Mouse (Mus musculus) lung, postnatal 25 days (tissue): ENCODE data around the gene Spag17.
"Not testable (repeated sequence)": the region's sequence is repeated elsewhere in the genome, so short reads cannot be mapped to it uniquely, and the experiment has no call there.

Source experiments
- DNase-seq: peaks from one replicate; pipeline ENCODE4 v3.0.0; 2022; ENCODE audit warnings: low spot score

Spag17 gene

DNA sequence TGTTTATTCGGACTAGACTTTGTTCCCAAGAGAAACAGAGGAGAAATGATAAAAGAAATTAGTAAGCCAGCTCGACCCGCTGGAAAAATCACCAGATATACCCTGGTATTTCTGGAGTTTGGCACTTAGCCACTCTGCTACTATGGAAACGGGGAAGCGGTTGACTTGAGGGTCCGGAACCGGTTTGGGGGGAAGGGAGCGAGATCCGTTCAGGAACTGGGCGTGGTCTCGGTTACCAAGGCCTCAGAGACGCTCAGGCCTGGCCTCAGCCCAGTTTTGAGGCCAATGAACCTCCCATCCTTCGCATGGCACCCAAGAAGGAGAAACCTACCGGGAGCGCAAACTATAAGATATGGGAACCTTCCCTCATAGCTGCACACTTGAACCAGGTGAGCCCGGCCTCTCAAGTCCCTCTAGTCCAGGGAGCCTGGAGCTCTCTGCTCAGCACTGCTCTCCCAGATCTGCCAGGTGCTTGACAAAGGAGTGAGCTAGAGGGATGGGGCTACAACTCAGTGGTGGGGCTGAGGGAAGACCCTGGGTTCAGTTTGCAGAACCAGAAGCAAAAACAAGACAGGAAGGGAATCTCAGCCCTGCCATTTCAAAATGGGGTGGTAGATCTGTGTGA, at the start of gene Spag17:
TSS of gene Spag17 (plus strand) at position 220 of the 625 bp plus-strand sequence.
- DNase-seq = peak; percentile 63

DNA sequence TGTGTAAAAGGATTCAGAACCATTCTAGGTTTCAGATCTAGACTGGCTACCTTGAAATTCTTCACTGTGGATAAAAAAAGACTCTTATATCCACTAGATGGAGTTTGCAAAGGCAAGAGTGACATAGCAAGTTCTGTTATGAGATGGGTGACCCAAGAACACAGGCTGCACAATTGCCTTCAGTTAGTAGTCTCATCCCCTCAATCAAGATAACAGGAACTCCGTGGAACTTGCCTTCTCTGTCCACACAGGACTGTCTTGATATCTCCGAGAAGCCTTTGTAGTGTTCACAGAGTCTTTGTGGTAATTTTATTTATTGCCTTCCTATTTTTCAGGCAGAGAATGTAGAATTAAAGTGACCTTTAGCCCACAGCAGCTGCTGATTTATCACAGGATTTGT, 42.9 kb upstream of the Spag17 start:
- no peak for DNase-seq

DNA sequence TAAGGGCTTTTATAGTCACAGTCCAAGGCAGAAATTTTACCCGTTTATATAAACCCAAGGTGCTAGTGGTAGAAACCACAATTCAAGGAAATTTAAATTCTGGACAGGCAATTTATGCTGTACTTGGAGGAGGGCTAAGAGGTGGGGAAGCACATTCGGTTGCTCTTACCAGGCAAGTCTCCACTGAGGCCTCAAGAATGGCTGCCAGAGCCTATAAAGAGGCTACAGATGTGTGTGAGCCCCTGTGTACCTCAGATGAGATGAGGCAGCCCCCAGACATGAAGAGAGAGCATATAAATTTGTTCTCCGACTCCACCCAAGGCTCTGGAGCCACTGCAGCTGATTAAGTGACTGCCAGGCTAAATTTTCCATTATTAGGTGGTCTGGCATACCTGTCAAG, 42.4 kb upstream of the Spag17 start:
- no peak for DNase-seq

DNA sequence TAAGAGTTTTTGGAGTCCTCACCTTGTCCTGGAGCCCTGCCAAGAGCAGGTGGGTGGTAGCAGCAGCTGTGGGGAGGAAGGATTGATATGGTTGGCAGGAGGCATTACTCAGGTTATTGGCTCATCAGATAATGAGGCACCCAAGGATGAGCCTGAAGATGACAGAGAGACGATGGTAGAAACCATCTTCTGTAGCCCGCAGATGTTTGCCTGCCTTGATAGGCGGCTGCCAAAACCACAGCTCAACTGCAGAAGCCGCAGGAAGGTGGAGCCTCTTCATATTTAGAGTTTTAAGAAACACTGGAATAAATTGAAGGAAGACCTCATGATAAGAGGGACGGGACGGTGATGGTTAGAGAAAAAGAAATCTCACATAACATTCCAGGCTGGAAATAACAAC, 42.0 kb upstream of the Spag17 start:
- DNase-seq = no peak

DNA sequence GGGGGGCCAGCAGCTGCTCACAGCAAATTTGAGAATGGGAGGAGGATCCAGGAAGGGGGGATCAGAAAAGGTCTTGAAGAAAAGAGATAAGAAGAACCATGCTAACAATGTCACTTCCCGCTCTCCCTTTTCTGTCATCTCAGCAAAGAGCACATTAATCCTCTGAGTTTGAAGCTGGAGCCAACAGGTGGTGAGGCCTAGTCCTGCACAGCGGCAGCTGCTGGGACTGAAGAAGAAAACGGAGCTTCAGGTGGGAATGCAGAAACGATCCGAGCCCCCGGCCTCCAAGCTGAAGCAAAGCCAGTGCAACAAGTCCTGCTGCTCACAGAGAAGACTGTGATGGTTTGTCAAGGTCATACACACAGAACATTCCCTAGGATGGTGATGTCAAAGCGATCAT, 34.3 kb upstream of the Spag17 start:
- DNase-seq = no peak

DNA sequence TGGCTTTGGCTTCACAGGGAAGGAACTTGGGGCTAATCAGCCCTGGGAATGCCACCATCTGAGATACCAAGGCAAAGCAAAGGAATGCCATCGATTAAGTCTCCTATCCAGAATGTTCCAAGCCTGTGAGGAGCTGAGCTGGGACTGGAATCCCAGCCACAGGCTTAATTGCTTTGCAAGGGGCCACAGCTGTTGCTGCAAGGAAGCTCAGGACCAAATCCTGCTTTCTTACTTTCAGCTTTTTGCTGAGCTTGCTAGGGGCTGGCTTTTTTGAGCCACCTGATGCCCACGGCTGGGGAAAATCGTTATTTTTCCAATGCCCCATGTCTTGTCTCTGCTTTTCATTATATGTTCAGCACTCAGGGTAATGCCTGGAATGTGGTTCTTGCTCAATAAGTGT, 30.6 kb upstream of the Spag17 start:
- DNase-seq = no peak

DNA sequence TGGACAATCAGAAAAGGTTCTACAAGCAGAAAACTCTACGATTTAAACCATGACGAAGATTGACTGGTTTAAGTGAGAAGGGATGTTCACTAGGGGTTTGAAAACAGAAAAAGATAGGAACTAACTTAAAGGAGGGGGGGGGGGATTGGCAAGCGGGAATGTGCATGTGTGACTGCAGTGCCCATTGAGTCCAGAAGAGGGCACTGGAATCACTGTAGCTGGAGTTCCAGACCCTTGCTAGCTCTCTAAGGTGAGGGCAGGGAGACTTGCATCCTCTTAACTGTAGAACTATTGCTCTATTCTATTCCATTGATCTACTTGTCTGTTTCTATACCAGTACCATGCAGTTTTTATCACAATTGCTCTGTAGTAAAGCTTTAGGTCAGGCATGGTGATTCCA, 26.3 kb upstream of the Spag17 start:
- DNase-seq = no peak

DNA sequence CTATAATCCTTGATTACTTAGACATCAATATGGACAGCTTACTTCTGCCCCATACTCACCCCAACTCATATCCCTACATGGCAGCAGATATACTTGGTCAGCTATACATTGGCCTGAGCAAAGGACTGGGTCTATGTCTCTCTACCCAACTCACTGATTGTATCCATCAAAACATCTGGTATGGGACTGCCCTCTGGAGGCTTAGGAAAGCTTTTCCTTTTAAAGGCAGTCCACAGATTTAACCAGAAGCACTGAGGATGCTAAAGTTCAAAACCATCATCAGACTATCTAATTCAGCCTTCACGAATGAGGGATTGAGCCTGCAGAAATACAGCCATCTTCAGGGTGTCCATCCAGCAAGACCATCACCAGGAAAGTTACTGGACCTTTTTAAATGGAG, 20.5 kb upstream of the Spag17 start:
- DNase-seq = no peak

DNA sequence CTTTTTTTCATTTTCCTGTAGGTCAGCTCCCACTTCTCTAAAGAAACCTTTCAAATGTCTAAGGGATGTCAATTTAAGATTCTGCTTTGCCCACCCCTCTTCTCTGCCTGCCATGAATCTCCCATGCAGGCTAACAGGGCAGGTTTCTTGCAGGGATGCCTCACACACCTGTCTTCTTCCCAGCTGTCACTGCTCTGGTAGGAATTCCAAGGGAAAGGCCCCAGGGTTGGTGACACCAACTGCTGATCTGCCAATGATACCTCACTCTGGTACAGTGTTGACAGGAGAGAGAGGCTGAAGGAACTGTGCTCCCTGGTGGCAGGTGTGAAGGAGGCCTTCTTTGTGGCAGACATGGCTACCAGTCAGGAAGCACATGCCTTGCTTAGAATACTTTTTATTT, 10.1 kb upstream of the Spag17 start:
- DNase-seq = no peak

DNA sequence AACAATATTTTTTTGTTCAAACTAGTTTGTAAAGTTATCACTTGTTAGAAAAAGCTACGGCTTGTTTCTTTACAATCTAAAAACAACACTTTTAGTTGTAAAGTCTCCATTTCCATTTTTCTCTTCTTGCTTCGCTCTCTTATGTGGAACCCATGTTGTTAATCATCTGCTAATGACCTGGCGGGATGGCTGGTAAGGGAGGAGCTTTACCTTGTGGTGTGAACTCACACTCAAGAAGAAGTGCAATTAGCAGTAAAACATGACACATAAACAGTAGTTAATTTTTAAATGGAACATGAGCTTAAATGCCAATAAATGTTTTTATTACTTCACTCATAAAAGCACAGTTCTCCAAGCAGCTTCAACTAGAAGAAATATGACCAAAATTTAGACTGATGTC, 3.7 kb upstream of the Spag17 start:
- DNase-seq = no peak

DNA sequence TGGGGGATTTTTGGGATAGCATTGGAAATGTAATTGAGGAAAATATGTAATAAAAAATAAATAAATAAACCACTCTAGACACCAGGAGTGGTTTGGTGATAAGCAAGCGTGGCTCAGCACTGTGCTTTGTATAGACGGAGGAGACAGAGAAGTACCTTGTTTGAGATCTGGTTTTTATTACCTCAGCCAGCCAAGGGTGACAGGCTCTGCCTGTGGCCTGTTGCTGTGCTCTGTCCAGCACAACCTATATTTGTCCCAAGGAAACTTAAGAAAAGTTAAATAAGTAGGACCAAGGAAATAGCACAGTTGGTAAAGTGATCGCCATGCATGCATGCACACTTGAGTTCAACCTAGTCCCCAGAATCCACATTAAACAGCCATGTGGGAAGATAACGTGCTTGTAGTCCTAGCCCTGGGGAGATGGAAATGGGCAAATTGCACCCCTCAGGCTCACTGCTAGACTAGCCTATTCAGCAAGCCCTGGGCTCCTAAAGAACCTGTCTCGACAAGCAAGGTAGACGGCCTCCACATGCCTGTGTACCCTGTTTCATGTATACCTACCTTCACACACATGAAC, 1.1 kb upstream of the Spag17 start:
- DNase-seq = no peak

DNA sequence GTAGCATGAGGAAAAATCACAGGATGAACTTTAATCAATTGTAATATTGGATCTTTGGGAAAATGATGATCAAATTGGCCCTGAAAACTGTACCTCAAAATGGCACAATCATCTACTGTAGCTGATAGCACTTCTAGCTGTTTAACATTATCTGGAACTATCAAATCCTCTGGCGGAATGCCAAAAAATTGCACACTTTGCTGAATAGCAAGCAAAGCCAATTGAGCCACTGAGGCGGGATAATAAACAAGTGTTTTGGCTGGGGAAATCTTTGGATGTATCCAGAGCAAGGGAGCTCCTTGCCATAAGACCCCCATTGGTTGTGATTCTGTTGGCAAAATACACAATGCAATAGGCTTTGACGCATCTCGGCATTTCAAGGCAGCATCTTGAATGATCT, 9.5 kb downstream of the Spag17 start:
- DNase-seq = not testable (repeated sequence)

DNA sequence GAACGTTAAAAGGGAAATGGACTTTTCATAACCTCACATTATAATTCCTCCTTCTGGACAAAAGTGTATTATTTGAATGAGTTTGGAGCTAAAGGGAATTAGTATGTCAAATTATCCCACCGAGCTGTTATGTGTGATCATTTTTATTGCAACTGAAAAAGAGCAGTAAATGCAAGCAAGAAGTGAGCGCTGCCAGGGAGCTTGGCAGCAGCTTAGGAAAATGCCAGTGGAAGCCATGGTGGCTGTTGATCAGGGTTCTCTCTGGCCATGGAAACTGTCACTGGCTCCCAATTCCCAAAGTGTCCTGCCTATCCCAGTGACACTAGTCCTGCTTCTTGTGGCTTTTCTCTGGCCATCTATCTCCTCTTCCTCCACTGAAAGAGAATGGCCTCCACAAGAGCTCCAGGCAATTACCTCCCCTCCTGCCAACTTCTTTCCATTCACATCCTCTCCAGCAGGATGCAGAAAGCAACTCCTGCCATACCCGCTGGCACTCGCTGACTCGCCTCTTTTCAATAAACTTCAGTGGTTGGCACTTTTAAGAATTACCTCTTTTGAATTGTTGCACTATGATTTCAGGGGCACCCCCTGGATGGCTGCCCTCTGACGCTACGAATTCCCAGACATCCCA, 28.7 kb downstream of the Spag17 start:
- no peak for DNase-seq

DNA sequence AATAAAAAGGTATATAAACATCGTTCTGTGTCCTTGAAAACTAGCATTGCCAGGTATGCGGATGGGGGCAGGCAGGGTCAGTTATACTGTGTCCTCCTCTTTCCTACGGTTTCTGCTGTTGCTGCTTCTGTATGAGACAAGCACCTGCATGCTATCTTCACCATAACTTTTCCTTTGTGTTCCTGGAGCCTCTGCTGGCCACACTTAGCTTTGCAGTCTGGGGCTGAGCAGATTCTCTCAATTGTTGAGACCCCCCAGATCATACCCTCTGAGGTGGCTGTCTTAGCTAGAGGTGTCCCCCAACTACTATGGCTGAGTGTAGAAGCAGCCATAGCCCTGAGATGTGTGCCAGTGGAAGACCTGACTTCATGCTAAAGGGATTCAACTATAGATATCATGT, 37.7 kb downstream of the Spag17 start:
- no peak for DNase-seq

DNA sequence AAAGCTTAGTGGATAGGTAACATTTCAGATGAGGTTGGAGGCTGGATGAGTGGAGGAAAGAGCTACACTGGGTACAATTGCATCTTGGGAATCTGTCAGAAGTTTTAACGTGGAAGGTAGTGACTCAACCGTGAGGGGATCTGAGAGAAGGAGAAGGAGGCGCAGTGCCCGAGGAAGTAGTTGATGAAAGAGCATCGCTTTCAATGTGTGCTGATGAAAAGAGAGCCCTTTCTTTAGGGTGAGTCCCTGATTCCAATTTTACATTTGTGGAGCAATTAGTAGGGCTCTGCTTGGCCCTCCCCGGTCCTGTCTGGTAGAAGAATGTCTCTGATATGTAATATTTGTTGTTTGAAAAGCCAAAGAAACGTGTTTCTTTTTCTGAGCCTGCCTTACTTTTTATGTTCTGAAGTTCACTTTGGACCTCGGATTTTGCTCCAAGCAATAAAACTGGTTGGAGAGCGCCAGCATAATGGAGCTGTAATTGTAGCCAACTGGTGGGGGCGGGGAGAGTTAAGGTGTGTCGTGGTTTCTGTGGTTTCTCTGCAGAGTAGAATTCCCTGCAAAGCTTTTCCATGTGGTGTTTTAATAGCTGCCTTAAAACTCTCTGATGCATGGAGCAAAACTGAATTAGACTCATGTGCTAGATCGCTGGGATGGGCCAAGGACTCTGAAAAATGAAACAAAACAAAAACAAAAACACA, 45.9 kb downstream of the Spag17 start:
- DNase-seq = no peak

DNA sequence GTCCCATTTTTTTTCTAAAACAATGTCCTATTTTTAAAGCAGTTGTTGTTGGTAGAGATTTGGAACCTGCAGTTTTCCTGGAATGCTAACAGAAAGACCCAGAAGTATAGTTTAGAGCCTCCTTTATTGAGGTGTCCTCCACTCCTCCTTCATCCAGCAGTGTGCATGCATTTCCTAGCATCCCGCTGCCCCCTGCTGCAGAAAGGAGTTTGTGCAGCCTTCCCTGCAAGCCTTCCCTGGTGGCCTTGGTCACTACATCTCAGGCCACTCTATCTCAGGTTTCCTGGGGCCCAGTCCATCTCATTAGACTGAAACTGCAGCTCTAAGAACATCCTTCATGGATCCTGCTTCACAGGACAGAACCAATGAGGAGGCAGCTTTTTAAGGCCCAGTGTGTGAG, 51.0 kb downstream of the Spag17 start:
- DNase-seq = no peak

DNA sequence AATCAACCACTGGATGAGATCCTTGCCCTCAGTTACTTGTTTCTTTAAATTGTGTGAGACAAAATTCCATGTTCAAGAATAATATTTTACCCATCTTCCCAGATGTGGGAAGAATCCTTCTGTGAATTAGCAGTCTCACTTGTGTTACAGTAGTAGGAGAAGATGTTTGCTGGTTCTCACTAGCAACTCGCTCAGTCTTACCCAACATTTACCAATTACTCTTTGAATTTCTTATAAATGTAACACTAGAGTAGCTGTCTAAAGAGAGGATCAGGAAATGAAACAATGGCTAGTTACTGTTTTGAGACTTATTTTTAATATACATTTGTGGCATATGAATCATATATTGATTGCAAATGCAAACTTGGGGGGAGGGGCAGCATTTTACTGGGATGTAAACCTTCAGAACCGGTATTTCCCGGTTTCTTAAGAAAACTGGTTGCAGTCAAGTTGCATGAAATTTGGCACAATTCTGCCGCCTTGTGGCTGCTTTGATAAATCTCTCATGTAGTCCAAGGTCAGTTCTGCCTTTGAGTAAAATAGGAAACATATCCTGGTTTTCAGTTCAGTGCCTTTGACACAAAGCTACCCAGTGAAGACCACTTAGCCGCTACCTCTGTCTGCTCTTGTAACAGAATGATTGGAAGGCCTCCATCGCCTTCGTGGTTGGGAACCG, 53.5 kb downstream of the Spag17 start:
- DNase-seq = peak; percentile 8

DNA sequence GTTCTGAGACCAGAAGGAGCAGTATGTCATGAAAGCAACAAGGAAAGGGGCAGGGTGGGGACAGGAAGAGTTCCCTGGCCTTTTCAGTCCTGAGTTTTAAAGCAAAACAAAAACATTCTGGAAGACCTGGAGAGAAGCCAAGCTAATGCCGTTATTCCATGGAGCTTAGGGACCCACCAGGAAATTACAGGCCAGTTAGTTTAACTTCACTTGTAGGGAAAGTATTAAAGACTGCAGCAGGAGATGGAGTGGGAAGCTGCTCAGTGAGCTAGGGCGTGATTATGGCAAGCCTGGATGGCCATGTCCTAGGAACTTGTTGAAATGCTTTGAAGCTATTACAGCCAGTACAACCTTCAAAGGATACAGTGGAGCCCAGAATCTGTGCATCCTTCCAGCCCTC, 60.0 kb downstream of the Spag17 start:
- DNase-seq = no peak

DNA sequence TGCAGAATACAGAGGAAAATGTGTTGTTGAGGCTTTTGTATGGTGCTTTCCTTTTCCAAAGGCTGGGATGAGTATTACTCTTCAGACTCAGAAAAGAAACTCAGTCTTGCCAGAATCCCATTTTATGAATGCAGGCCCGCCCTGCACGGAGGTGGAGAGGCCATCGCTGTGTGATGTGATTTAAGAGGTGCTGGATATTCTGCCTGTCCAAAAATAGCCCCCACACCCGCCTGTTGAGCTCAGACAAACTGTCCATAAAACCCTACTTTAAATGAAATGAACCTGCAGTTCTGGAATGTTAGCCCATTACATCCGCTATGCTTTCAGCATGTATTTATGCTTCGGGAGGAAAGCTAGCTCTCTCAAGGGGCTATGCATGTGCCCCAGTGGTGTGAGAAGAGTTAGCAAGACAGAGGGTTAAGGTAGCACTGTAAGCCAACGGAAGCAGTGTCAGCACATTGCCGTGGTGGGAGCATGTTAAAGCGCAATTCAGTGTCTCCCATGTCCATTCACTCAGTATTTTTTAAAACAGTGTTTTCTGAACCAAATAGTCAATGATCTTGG, 68.9 kb downstream of the Spag17 start:
- DNase-seq = no peak

DNA sequence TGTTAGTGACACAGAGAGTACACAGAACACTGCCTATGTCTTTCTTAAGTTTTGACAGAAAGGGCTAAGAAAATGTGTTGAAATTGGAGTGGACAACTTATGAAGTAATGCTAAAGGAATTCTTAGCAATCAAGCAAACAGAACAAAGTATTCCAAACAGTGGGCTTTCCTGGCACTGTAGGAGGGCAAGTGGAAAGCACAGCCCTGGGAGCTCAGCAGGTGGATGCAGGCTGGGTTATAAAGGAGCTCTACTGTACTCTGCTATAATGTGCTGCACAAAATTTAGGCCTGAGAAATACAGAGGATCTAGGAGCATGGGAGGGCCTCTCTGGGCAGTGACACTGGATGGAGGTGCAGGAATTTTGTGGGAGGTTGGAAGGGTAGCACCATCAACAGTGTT, 71.3 kb downstream of the Spag17 start:
- DNase-seq = no peak

DNA sequence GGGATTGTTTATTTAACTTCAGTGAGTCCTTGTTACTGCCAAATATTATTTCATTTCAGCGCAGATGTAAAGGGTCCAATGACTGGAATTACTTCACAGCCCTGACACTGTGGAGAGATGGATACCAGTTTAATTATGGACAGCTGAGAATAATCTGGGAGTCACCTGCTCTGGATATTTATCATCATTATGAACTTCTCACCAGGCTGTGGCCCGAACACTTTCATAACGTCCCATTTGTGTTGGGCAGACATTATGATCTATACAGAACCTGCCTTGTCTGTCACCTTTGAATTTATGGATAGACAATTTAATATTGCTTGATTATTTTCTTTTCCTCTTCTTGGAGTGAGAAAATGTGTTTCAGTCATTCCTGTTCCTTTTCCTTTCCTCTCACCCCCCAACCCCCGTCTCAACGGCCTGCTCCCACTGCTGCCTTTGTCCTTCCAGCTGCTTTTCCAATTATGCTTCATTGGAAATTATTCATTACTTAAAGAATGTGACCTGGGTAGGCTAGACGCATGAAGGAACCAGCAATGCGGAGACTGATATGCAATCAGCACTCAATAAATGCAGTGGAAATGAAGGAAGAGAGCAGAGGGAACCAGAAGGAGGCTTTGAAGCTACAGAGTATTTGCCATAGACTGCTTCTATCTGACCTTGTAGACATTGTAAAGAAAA, 74.7 kb downstream of the Spag17 start:
- DNase-seq = no peak

DNA sequence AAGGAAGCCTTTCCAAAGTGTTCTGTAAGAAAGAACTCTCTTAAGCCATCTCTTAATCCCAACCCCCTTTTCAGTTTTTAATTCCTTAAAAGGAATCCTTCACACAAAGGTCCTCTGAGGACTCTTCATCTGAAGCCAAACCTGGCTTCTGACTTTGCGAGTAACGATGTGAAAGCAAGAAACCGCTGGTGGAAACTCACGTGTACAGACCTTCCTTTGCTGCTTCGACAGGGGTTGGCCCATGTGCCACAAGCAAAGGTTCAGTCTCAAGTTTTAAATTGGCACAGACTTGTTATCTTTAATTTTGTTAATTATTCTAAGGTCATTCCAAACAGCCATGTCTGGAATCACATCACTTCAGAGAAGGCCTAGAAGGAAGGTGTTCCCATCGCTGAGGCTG, 79.1 kb downstream of the Spag17 start:
- no peak for DNase-seq
